Mouse (Mus musculus) layer of hippocampus, postnatal 36 days (tissue): ENCODE measurements around the gene Zfp61. TPM values are rescaled to one million over a fixed set of nuclear protein-coding genes. Genes with fewer than 3 reads are reported as not detected.
"Not testable (repeated sequence)": the region's sequence is repeated elsewhere in the genome, so short reads cannot be mapped to it uniquely, and the experiment has no call there.

Experiments used
- DNase-seq, 2 experiments: peaks; one replicate each; pipeline ENCODE4 v3.0.0; 2022
- total RNA-seq, 2 experiments: library from RNA; stranded (reverse); gene quantifications; 2 replicates each; pipeline ENCODE4 v1.2.3; 2021

Zfp61 gene
- total RNA-seq, 2 experiments from 2014 or later, result 23.6 to 25.6 TPM

GRCm38 (mm10) chr7:24296386-24296785 is 4.6 kb downstream of the Zfp61 start:
- no peak for DNase-seq

DNA sequence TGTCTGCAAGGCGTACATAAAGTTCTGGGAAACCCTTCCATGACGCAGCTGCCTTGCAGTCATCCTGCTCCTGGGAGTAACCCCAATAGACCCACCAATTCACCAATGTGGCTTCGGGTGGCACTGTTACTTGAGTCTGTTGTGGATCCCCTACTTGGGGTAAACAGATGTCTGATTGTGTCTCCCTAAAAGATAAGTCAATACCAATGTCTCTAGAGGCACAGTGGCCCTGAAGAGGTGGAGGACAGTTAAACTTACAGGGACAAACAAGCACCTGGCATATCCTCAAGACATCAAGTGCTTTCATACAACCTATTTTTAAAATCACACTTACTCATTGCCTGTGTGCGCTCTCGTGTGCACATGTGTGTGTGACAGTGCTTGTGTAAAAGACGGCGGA is 5.7 kb downstream of the Zfp61 start:
- no peak for DNase-seq

GRCm38 (mm10) chr7:24294763-24295162 is 6.3 kb downstream of the Zfp61 start:
- no peak for DNase-seq

DNA sequence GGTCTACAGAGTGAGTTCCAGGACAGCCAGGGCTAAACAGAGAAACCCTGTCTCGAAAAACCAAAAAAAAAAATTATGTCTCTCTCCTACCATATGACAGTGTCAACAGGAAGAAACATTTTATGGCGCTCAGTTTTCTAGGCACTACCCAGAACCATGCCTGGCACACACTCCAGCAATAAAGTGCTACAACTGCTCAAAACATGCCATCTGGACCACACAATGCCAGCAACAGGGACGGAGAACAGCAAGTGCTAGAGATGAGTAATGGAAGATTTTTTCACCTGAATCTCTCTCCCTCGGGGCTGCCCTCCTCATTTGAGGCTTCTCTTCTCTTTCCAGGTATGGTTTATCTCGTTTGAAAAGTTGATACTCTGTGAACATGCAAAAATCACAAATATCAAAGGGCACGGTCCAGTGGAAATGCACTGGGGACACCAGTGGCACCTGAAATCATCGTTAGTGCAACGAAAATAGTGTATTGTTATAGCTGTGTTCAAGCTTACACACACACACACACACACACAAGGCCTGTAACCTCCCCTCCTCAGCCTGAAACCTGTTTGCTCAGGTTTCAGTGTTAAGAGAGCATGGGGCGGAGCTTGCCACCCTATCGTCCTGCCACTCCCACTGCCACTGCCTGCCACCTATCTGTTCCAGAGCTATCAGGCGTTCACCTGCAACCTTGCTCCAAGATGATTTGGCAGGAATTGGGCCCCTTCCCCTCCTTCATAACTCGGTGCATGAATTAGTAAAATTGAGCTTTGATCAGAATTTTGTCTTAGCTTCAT is 7.8 kb downstream of the Zfp61 start:
- no peak for DNase-seq

DNA sequence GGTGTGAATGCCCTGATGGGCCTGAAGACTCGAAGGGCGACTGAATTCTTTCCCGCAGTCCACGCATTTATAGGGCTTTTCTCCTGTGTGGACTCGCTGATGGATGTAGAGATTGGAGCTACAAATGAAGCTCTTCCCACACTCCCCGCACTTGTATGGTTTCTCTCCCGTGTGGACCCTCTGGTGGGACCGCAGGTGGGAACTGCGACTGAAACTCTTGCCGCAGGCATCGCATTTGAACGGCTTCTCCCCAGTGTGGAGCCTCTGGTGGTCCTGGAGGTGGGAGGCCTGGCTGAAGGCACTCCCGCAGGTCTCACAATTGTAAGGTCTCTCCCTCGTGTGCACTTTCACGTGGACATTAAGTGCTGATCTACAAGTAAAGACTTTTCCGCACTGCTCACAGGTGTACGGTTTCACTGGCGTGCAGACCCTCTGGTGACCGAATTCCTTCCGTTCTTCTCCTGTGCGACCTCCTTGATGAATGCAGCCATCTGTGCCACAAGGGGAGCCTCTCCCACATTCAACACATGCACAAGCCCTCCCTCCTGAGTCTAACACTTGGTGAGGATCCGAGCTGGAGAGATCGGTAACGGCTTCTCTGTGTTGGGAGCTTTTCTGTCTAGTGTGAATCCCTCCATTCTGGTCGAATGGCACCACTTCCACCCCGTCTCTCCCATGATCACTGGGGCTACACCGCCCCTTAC is 9.5 kb downstream of the Zfp61 start:
- DNase-seq, result no peak

GRCm38 (mm10) chr7:24290106-24290693 is 10.8 kb downstream of the Zfp61 start:
- no peak for DNase-seq

DNA sequence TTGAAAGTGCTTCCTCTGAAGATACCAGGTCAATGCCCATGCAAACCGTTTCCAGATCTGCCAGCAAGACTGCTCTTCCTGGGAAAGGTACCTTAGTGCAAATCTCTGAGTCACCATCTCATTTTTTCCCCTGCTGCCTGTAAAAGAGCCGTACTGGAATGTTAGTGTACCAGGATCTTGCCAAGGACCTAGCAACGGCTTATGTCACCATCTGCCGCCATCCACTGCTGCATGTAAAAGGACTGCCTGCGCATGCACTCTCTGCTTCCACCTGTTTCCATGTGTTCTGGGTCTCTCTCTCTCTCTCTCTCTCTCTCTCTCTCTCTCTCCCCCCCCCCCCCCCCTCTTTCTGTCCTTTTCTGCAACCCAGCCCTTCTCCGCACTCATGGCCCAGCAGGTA is 12.5 kb downstream of the Zfp61 start:
- DNase-seq, result peak; percentile 14 to 50

- DNase-seq, result no peak
Observed at GRCm38 (mm10) chr7:24287670-24288069, 13.4 kb downstream of the Zfp61 start.

GRCm38 (mm10) chr7:24286916-24287315 is 14.1 kb downstream of the Zfp61 start:
- DNase-seq, result no peak

- DNase-seq, result no peak
Observed at GRCm38 (mm10) chr7:24286090-24286489, 14.9 kb downstream of the Zfp61 start.

GRCm38 (mm10) chr7:24280858-24281145 is 20.2 kb downstream of the Zfp61 start:
- DNase-seq, result no peak

GRCm38 (mm10) chr7:24280031-24280857 is 20.8 kb downstream of the Zfp61 start:
- DNase-seq, result no peak

GRCm38 (mm10) chr7:24278771-24279170 is 22.3 kb downstream of the Zfp61 start:
- not testable (repeated sequence) for DNase-seq

DNA sequence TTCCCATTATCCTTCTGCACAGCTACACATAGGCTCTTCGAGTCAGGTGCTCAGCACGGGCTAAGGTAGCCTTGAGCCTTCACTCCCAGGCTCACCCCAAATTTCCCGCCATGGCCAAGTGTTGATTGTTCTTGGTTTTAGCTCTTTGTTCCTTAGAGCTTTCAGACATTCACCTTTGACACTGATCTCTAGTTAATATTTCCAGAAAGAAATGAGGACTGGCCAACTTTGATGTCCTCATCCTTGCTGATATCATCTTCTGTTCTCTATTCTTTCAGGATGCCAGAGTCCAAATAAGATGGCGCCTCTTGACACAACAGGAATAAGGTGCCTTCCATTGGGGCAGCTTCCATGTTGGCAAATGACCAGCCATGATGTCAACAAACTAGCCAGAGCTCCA is 26.6 kb downstream of the Zfp61 start:
- DNase-seq, result no peak

GRCm38 (mm10) chr7:24271191-24271590 is 29.8 kb downstream of the Zfp61 start:
- DNase-seq, result no peak

- peak; percentile 79 to 84 for DNase-seq
Observed at GRCm38 (mm10) chr7:24270288-24270672, 30.8 kb downstream of the Zfp61 start, which contains the start of gene Zfp93. Gene Zfp93, plus strand, starts transcription at chr7:24270420.

- no peak for DNase-seq
Observed at GRCm38 (mm10) chr7:24269667-24270287, 31.3 kb downstream of the Zfp61 start.

DNA sequence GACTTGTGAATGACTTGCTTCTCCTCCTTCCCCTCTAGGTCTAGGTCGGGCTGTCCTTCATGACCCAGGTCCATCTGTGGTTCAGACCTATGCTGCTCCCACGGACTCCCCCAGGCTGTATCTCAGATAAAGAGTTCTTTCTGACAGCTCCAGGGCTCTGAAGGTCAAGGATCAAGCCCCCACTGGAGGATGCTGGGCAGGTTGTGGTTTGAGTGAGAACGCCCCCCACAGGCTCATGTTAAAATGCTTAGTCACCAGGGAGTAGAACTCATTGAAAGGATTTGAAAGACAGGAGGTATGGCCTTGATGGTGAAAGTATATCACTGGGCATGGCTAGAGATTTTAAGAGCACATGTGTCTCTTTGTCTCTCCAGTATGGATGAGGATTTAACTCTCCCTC is 31.8 kb downstream of the Zfp61 start:
- no peak for DNase-seq

DNA sequence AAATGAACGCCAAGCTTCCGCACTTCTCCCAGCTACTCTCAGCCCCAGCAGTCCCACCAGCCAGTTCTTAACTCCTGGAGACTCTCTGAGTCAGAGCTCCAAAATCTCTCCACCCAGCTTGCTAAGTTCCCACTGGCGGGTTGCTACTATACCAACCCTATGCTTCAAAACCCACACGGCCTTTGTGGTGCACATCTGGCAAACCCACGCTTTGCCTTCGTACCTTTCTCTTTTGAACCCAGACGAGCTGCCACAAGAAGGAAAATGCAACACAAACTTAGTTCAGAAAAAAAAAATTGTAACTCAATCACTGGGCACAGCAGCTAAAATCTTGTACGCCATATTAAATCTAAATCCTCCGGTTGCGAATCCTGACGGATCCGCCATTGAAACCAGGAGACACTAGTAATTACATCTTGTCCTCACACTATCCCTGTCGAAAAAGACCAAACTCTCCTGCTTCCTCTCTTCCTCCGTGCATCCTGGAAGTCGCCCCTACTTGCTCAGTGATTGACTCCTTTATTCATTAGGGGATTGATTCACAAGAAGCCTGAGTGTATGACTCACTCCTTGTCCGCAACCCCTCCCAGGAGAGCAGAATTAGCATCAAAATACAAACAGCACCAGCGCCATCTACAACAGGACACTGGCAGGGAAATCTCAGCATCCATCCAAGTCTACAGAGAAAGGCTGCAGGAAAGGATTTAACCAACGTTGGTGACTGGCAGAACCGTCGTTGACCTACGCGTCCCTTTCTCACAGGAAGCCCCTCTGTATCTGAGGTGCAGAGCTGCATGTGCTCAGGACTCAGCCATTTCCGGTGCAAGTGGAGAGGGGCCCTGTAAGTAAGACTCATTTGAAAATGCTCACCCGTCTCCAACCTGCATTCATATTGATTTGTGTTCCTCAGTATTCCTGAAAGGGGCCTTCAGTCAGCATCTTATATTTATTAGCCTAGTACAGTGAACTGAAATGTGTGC is 32.6 kb downstream of the Zfp61 start:
- DNase-seq, result no peak

DNA sequence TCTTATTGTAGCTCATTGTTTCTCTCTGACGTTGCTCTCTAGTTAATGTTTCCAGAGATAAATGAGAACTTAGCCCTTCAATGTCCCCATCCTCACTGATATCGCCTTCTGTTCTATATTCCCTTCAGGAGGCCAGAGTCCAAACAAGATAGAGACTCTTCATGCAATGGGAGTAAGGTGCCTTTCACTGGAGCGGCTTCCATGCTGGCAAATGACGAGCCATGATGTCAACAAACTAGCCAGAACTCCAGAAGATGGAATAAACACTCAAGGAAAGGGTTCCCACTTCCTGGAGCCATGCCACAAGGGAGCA is 41.1 kb downstream of the Zfp61 start:
- no peak for DNase-seq

- DNase-seq, result no peak
Observed at GRCm38 (mm10) chr7:24259306-24259999, 41.6 kb downstream of the Zfp61 start.
